Mouse (Mus musculus) neural tube, embryonic 12.5 days (tissue): ENCODE measurements at regions not wholly inside any gene's neighbourhood (a gene's known extent, or its start where the extent isn't known, plus 50 kb on each side); places are given as distances from the start of the nearest gene placed in this dataset.
A peak's percentile ranks its signal among the peaks of the same experiment; 100 is the strongest.

Source experiments
- ATAC-seq: fragments of 200-750 bp; cut with Nextera tagmentation; 2 replicates; pipeline ENCODE4 v1.8.0; 2017; ENCODE audit warnings: low read depth, mild to moderate bottlenecking, moderate TSS enrichment, moderate library complexity; ENCODE audit not compliant: low FRiP score
- H3K27ac ChIP-seq: fragments of 300-500 bp; sonication (generic); 2 replicates; pipeline ENCODE4 v1.5.1; 2016
- H3K27me3 ChIP-seq: fragments of 300-500 bp; sonication (generic); replicated peaks from 2 replicates; pipeline ENCODE4 v1.6.1; 2016; ENCODE audit warnings: mild to moderate bottlenecking
- H3K36me3 ChIP-seq: fragments of 300-500 bp; sonication (generic); 2 replicates; pipeline ENCODE4 v1.6.1; 2016; ENCODE audit warnings: mild to moderate bottlenecking
- H3K4me1 ChIP-seq: fragments of 300-500 bp; sonication (generic); 2 replicates; pipeline ENCODE4 v1.6.1; 2016
- H3K4me2 ChIP-seq: fragments of 300-500 bp; sonication (generic); replicated peaks from 2 replicates; pipeline ENCODE4 v1.6.1; 2016; ENCODE audit warnings: mild to moderate bottlenecking
- H3K4me3 ChIP-seq: fragments of 300-500 bp; sonication (generic); 2 replicates; pipeline ENCODE4 v1.5.1; 2016
- H3K9ac ChIP-seq: fragments of 300-500 bp; sonication (generic); 2 replicates; pipeline ENCODE4 v1.6.1; 2016; ENCODE audit warnings: mild to moderate bottlenecking
- H3K9me3 ChIP-seq: fragments of 300-500 bp; sonication (generic); 2 replicates; pipeline ENCODE4 v1.6.1; 2016; ENCODE audit warnings: mild to moderate bottlenecking
- WGBS: fragments of 180-500 bp; shearing (Covaris S2); methylation state at CpG from one replicate; pipeline ENCODE4 v1.1.7; 2016; 5-methylcytosine and 5-hydroxymethylcytosine counted together

DNA sequence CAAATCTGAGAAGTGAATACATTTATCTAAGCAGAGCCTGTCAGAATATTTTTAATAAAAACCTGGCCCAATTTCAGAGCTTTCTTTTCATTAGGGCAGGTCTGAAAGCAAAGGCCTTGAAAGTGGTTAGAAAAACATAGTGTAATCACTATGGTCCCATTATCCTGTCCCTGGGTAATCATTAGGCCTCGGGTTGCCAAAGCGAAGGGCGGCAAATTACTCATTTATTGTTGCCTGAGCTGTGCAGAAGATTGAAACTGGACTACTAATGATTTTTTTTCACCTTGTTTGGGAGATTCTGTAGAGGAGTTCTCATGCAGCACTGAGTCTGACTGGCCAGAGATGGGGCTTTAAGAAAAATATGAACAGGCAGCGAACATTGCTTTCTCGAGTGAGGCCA lies 63.7 kb upstream of the Prkd1 start:
- Histone ChIP-seq H3K9ac (no peak overlapping the region), H3K9me3 (no peaks in the 10 kb centered on the region), H3K4me2 (no peak overlapping the region), H3K27me3 (no peaks in the 10 kb centered on the region), H3K27ac (no peak overlapping the region), H3K36me3 (no peaks in the 10 kb centered on the region), H3K4me3 (no peak overlapping the region), H3K4me1 (no peaks in the 10 kb centered on the region)
- no peak for ATAC-seq
- 64% methylated on average over 5 of the region's 5 CpGs for WGBS

- WGBS: 69% methylated on average over 6 of the region's 6 CpGs
- Histone ChIP-seq H3K4me2 (no peak overlapping the region), H3K9me3 (no peaks in the 10 kb centered on the region), H3K4me1 (no peaks in the 10 kb centered on the region), H3K27ac (no peak overlapping the region), H3K27me3 (no peaks in the 10 kb centered on the region), H3K4me3 (no peak overlapping the region), H3K36me3 (no peaks in the 10 kb centered on the region), H3K9ac (no peak overlapping the region)
- peak; percentile 44 for ATAC-seq
Observed at GRCm38 (mm10) chr12:50709000-50709788, 60.3 kb upstream of the Prkd1 start.

GRCm38 (mm10) chr12:50698613-50699442 lies 49.9 kb upstream of the Prkd1 start:
- no peak overlapping the region for H3K4me2 ChIP-seq
- no peaks in the 10 kb centered on the region for H3K27me3 ChIP-seq
- no peak overlapping the region for H3K27ac ChIP-seq
- no peaks in the 10 kb centered on the region for H3K4me1 ChIP-seq
- H3K9me3 ChIP-seq: no peaks in the 10 kb centered on the region
- no peak overlapping the region for H3K9ac ChIP-seq
- ATAC-seq: no peak
- no peak overlapping the region for H3K4me3 ChIP-seq
- 59% methylated on average over 5 of the region's 5 CpGs for WGBS
- H3K36me3 ChIP-seq: no peaks in the 10 kb centered on the region
